Mouse (Mus musculus): ENCODE measurements around the gene Hivep3. TPM values are rescaled to one million over a fixed set of nuclear protein-coding genes. Genes with fewer than 3 reads are reported as not detected.

Hivep3 gene
- total and polyA plus RNA-seq, 3 experiments, result 14.4 to 32.3 (median 21.2) TPM

DNA sequence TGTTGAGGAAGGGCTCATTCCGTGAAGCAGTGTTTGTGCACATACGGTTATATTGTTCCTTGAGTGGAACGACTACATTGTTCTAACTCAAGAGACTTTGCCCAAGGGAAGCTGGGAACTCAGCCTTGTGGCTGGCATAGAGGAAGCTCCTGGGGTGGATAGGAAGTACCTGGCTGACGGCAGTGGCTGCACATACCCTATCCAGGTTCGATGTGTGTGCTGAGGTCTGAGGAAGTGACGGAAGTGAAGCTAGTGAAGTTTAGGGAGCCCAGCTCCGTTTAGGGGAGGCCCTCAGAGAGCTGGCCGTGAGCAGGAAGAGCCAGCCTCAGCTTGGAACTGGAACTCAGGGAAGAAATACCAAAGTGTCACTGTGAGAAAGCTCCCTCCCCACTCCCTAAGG, 374.2 kb downstream of the Hivep3 start:
- no peaks in the 10 kb centered on the region for H3K9me3 ChIP-seq (replicated peaks; ENCODE audit: low read length)
- TF ChIP-seq ELF1 (IDR thresholded peaks at IDR 0.05; ENCODE audit: low read depth, low read length) (no peak), USF1 (IDR thresholded peaks at IDR 0.05; ENCODE audit: low read depth, low read length) (no peak), MXI1 (IDR thresholded peaks at IDR 0.05; ENCODE audit: low read depth, low read length) (no peak), ETS1 (conservative IDR thresholded peaks at IDR 0.05; ENCODE audit: low read depth, low read length) (no peak), BHLHE40 (IDR thresholded peaks at IDR 0.05; ENCODE audit: low read depth, low read length) (no peak), GABPA (IDR thresholded peaks at IDR 0.05; ENCODE audit: insufficient replicate concordance, low read depth, low read length) (no peak), IRF4 (IDR thresholded peaks at IDR 0.05; ENCODE audit: low read depth, low read length) (no peak), NELFE (IDR thresholded peaks at IDR 0.05; ENCODE audit: low read depth, low read length) (no peak), ZMIZ1 (IDR thresholded peaks at IDR 0.05; ENCODE audit: low read depth, low read length) (no peak), RCOR1 (conservative IDR thresholded peaks at IDR 0.05; ENCODE audit: low read depth, low read length) (no peak), TCF12 (IDR thresholded peaks at IDR 0.05; ENCODE audit: low read depth, low read length) (no peak), ZC3H11A (IDR thresholded peaks at IDR 0.05; ENCODE audit: low read depth, low read length) (no peak), POLR2AphosphoS2 (IDR thresholded peaks at IDR 0.05; ENCODE audit: low read depth, low read length) (no peak), POLR2A (IDR thresholded peaks at IDR 0.05; ENCODE audit: low read depth, low read length) (no peak), PAX5 (IDR thresholded peaks at IDR 0.05; ENCODE audit: low read length) (no peak)
- H3K27ac ChIP-seq (ENCODE audit: insufficient read depth, low read depth), result no peak overlapping the region
- H3K4me3 ChIP-seq (replicated peaks in 1 of 3; ENCODE audit: low read depth in 2 of 3, low read length in 2 of 3, poor library complexity in 1 of 3), result no peak overlapping the region
- dilution Hi-C loops (cut with MboI; ENCODE audit: extremely low pct_ligation_motif_present, extremely low pct_unique_long_range_greater_than_20kb, low sequenced_read_pairs), result no loop called here
- H3K79me2 ChIP-seq (replicated peaks; ENCODE audit: control insufficient read depth, extremely low read depth, insufficient read depth, poor library complexity, severe bottlenecking), result no peaks in the 10 kb centered on the region
- H3K4me2 ChIP-seq (ENCODE audit: insufficient read depth, low read depth, poor library complexity, severe bottlenecking), result no peak overlapping the region
- H3K9ac ChIP-seq (ENCODE audit: insufficient read depth, low read depth), result no peak overlapping the region
- in situ Hi-C loops (cut with MboI; ENCODE audit: low pct_ligation_motif_present, low pct_unique_long_range_greater_than_20kb, low sequenced_read_pairs), result no loop called here
- peaks cover 52 to 67% of the 10 kb centered on the region in 2 experiments for H3K36me3 ChIP-seq (replicated peaks in 1 of 2; ENCODE audit: control insufficient read depth in 1 of 2, insufficient read depth in 1 of 2, low read length in 1 of 2)
- H3K4me1 ChIP-seq (ENCODE audit: control insufficient read depth in 1 of 2, insufficient read depth in 2 of 2), result peaks cover 0 to 6% of the 10 kb centered on the region in 2 experiments; a peak in 1 of 4 replicates
- no peak for DNase-seq (ENCODE audit: extremely low read depth)
- H3K27me3 ChIP-seq (replicated peaks), result no peaks in the 10 kb centered on the region

DNA sequence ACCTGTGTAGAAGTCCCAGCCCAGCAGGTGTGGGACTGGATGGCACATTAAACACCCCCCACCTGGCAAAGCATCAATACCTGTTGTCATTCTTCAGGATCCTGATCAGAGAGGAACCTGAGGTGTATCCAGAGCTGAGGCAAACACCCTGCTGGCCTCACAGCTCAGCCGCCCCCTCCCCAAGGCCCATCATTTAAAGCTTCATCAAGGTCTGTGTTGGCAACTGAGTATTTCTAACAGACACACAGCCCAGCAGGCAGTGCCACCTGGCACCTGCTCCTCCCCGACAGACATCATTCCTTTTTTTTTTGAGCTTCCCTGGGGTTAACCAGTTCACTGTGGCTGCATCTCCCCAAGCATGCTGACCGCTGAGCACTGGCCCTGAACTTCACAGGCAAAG, 381.9 kb downstream of the Hivep3 start:
- no peak overlapping the region for H3K27ac ChIP-seq (ENCODE audit: insufficient read depth, low read depth)
- peaks cover 25 to 75% of the 10 kb centered on the region in 2 experiments for H3K36me3 ChIP-seq (replicated peaks in 1 of 2; ENCODE audit: control insufficient read depth in 1 of 2, insufficient read depth in 1 of 2, low read length in 1 of 2)
- H3K9me3 ChIP-seq (replicated peaks; ENCODE audit: low read length), result peaks cover 15% of the 10 kb centered on the region
- in situ Hi-C loops (cut with MboI; ENCODE audit: low pct_ligation_motif_present, low pct_unique_long_range_greater_than_20kb, low sequenced_read_pairs), result no loop called here
- H3K4me2 ChIP-seq (ENCODE audit: insufficient read depth, low read depth, poor library complexity, severe bottlenecking), result no peak overlapping the region
- H3K27me3 ChIP-seq (replicated peaks), result no peaks in the 10 kb centered on the region
- H3K4me1 ChIP-seq (ENCODE audit: control insufficient read depth in 1 of 2, insufficient read depth in 2 of 2), result peaks cover 0 to 15% of the 10 kb centered on the region in 2 experiments; a peak in 2 of 4 replicates
- TF ChIP-seq ELF1 (IDR thresholded peaks at IDR 0.05; ENCODE audit: low read depth, low read length) (no peak), MXI1 (IDR thresholded peaks at IDR 0.05; ENCODE audit: low read depth, low read length) (no peak), SIN3A (IDR thresholded peaks at IDR 0.05; ENCODE audit: low read length) (no peak), RCOR1 (conservative IDR thresholded peaks at IDR 0.05; ENCODE audit: low read depth, low read length) (no peak), GABPA (IDR thresholded peaks at IDR 0.05; ENCODE audit: insufficient replicate concordance, low read depth, low read length) (no peak), CTCF (conservative IDR thresholded peaks at IDR 0.05 in 1 of 2, IDR thresholded peaks at IDR 0.05 in 1 of 2; ENCODE audit: low read depth in 2 of 2, low read length in 2 of 2) (no peak), EP300 (IDR thresholded peaks at IDR 0.05; ENCODE audit: low read length) (no peak), ZKSCAN1 (IDR thresholded peaks at IDR 0.05; ENCODE audit: borderline replicate concordance, low read depth, low read length) (no peak), RAD21 (IDR thresholded peaks at IDR 0.05; ENCODE audit: low read depth, low read length) (no peak), USF2 (conservative IDR thresholded peaks at IDR 0.05; ENCODE audit: low read depth, low read length) (no peak), HCFC1 (IDR thresholded peaks at IDR 0.05; ENCODE audit: low read depth, low read length) (no peak), NELFE (IDR thresholded peaks at IDR 0.05; ENCODE audit: low read depth, low read length) (no peak), ETS1 (conservative IDR thresholded peaks at IDR 0.05; ENCODE audit: low read depth, low read length) (no peak), MEF2A (IDR thresholded peaks at IDR 0.05; ENCODE audit: borderline replicate concordance, low read depth, low read length) (no peak)
- no peak overlapping the region for H3K4me3 ChIP-seq (replicated peaks in 1 of 3; ENCODE audit: low read depth in 2 of 3, low read length in 2 of 3, poor library complexity in 1 of 3)
- no peak overlapping the region for H3K9ac ChIP-seq (ENCODE audit: insufficient read depth, low read depth)
- DNase-seq (ENCODE audit: extremely low read depth), result no peak
- dilution Hi-C loops (cut with MboI; ENCODE audit: extremely low pct_ligation_motif_present, extremely low pct_unique_long_range_greater_than_20kb, low sequenced_read_pairs), result no loop called here
- no peaks in the 10 kb centered on the region for H3K79me2 ChIP-seq (replicated peaks; ENCODE audit: control insufficient read depth, extremely low read depth, insufficient read depth, poor library complexity, severe bottlenecking)
